Mouse (Mus musculus) bone marrow macrophage, adult 2 months (primary cell): ENCODE data around the gene Mylk3. TPM values are rescaled to one million over a fixed set of nuclear protein-coding genes. Genes with fewer than 3 reads are reported as not detected.
A peak's percentile ranks its signal among the peaks of the same experiment; 100 is the strongest.

Experiments
- H3K27ac ChIP-seq: 2 replicates; pipeline ENCODE4 v1.5.1; 2012; ENCODE audit warnings: low read depth, low read length; ENCODE audit not compliant: insufficient read depth
- H3K4me1 ChIP-seq: 2 replicates; pipeline ENCODE4 v1.6.1; 2012; ENCODE audit warnings: low read length; ENCODE audit not compliant: control insufficient read depth, insufficient read depth
- H3K4me3 ChIP-seq: 2 replicates; pipeline ENCODE4 v1.5.1; 2012; ENCODE audit warnings: mild to moderate bottlenecking, low read length, moderate library complexity; ENCODE audit not compliant: insufficient read depth
- CTCF ChIP-seq: IDR thresholded peaks from 2 replicates; pipeline ENCODE4 v1.5.1; 2012; ENCODE audit warnings: low read depth, mild to moderate bottlenecking, low read length, moderate library complexity
- POLR2A ChIP-seq: IDR thresholded peaks from 2 replicates; pipeline ENCODE4 v1.6.1; 2012; ENCODE audit warnings: mild to moderate bottlenecking, low read depth, low read length, borderline replicate concordance
- polyA plus RNA-seq: library from polyadenylated mRNA; stranded (reverse); fragments of >200 nt; gene quantifications from 2 replicates; pipeline ENCODE4 v1.2.4, GENCODE M21; 2012; ENCODE audit not compliant: missing spikeins, insufficient read depth, insufficient read length

The Mylk3 gene
- polyA plus RNA-seq, 1 experiment = not detected

GRCm38 (mm10) chr8:85408526-85408925, 22.4 kb upstream of the Mylk3 start:
- TF ChIP-seq CTCF = no peak
- TF ChIP-seq POLR2A = no peak
- H3K4me3 ChIP-seq = no peak overlapping the region
- H3K27ac ChIP-seq = no peak overlapping the region

GRCm38 (mm10) chr8:85408053-85408505, 21.9 kb upstream of the Mylk3 start:
- no peak overlapping the region for H3K27ac ChIP-seq
- TF ChIP-seq POLR2A = no peak
- TF ChIP-seq CTCF = no peak
- H3K4me1 ChIP-seq = peaks cover 2% of the 10 kb centered on the region; the same call in 1 of the 2 replicates
- H3K4me3 ChIP-seq = no peak overlapping the region

More at GRCm38 (mm10) chr8:85408526-85408925, 22.4 kb upstream of the Mylk3 start:
- peaks cover 2% of the 10 kb centered on the region; the same call in 1 of the 2 replicates for H3K4me1 ChIP-seq

GRCm38 (mm10) chr8:85405961-85406360, 19.8 kb upstream of the Mylk3 start:
- no peak overlapping the region for H3K27ac ChIP-seq
- H3K4me3 ChIP-seq = no peak overlapping the region
- H3K4me1 ChIP-seq = peaks cover 2% of the 10 kb centered on the region; the same call in 1 of the 2 replicates
- TF ChIP-seq CTCF = no peak
- no peak for TF ChIP-seq POLR2A

GRCm38 (mm10) chr8:85405418-85405817, 19.3 kb upstream of the Mylk3 start:
- peaks cover 2% of the 10 kb centered on the region; the same call in 1 of the 2 replicates for H3K4me1 ChIP-seq

GRCm38 (mm10) chr8:85398548-85398947, 12.4 kb upstream of the Mylk3 start:
- H3K4me3 ChIP-seq = no peak overlapping the region
- TF ChIP-seq POLR2A (no peak), CTCF (no peak)
- no peaks in the 10 kb centered on the region for H3K4me1 ChIP-seq
- no peak overlapping the region for H3K27ac ChIP-seq

More at GRCm38 (mm10) chr8:85405418-85405817, 19.3 kb upstream of the Mylk3 start:
- TF ChIP-seq POLR2A (no peak), CTCF (no peak)
- no peak overlapping the region for H3K27ac ChIP-seq
- H3K4me3 ChIP-seq = no peak overlapping the region

GRCm38 (mm10) chr8:85397508-85397907, 11.4 kb upstream of the Mylk3 start:
- Histone ChIP-seq H3K4me3 (no peak overlapping the region), H3K27ac (no peak overlapping the region), H3K4me1 (no peaks in the 10 kb centered on the region)
- TF ChIP-seq POLR2A (no peak), CTCF (peak; percentile 63)

GRCm38 (mm10) chr8:85396432-85397079, 10.4 kb upstream of the Mylk3 start:
- Histone ChIP-seq H3K27ac (no peak overlapping the region), H3K4me3 (no peak overlapping the region), H3K4me1 (no peaks in the 10 kb centered on the region)
- TF ChIP-seq POLR2A = no peak
- no peak for TF ChIP-seq CTCF

GRCm38 (mm10) chr8:85395681-85396431, 9.7 kb upstream of the Mylk3 start:
- Histone ChIP-seq H3K27ac (no peak overlapping the region), H3K4me1 (no peaks in the 10 kb centered on the region), H3K4me3 (no peak overlapping the region)
- no peak for TF ChIP-seq POLR2A
- no peak for TF ChIP-seq CTCF

- Histone ChIP-seq H3K27ac (no peak overlapping the region), H3K4me1 (no peaks in the 10 kb centered on the region), H3K4me3 (no peak overlapping the region)
- TF ChIP-seq CTCF (no peak), POLR2A (no peak)
Observed at GRCm38 (mm10) chr8:85395017-85395416, 8.9 kb upstream of the Mylk3 start.

GRCm38 (mm10) chr8:85393199-85393598, 7.1 kb upstream of the Mylk3 start:
- H3K4me1 ChIP-seq = no peaks in the 10 kb centered on the region

More at GRCm38 (mm10) chr8:85393199-85393598, 7.1 kb upstream of the Mylk3 start:
- no peak for TF ChIP-seq CTCF
- no peak for TF ChIP-seq POLR2A
- Histone ChIP-seq H3K4me3 (no peak overlapping the region), H3K27ac (no peak overlapping the region)
